Mouse (Mus musculus): ENCODE results near the gene Fhl1. TPM values are rescaled to one million over a fixed set of nuclear protein-coding genes. Genes with fewer than 3 reads are reported as not detected.

Fhl1 gene
- polyA plus RNA-seq, 1 experiment from 2014 or later: 545 TPM

DNA sequence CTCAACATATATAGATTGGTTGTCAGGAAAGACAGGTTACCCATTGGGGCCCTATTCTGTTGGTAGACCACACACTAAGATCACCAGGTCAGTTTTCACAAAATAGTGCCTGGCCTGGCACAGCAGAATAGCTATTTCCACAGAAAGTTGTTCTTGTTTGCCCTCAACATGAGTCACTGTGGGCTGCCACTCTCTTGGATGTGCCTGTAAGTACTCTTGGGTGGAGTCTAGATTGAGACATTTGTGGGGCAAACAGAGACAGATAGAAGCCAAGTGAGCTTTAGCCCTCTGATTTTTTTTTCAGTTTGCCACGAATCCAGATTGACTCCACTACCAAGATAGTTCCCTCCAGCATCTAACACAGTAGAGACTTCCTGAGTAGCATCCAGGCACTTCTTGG lies 40.2 kb downstream of the Fhl1 start:
- Histone ChIP-seq H3K9me3 (ENCODE audit: control insufficient read depth, low read length) (no peaks in the 10 kb centered on the region), H3K36me3 (ENCODE audit: control insufficient read depth, insufficient read depth, low read length) (no peaks in the 10 kb centered on the region), H3K27ac (ENCODE audit: low read length) (no peak overlapping the region), H3K4me1 (replicated peaks; ENCODE audit: control insufficient read depth, insufficient read depth, low read length) (no peaks in the 10 kb centered on the region), H3K4me2 (ENCODE audit: low read depth, low read length) (no peak overlapping the region), H3K9ac (ENCODE audit: low read length) (no peak overlapping the region), H3K4me3 (ENCODE audit: low read length) (no peak overlapping the region), H3K27me3 (ENCODE audit: control insufficient read depth, insufficient read depth, low read depth, low read length) (no peaks in the 10 kb centered on the region)
- 62% methylated on average over 1 of the region's 1 CpGs for WGBS
- ATAC-seq (ENCODE audit: low read depth): no peak

GRCm38 (mm10) chrX:56773329-56773728 lies 41.7 kb downstream of the Fhl1 start:
- Histone ChIP-seq H3K36me3 (ENCODE audit: control insufficient read depth, insufficient read depth, low read length) (no peaks in the 10 kb centered on the region), H3K4me1 (replicated peaks; ENCODE audit: control insufficient read depth, insufficient read depth, low read length) (no peaks in the 10 kb centered on the region), H3K9ac (ENCODE audit: low read length) (no peak overlapping the region), H3K9me3 (ENCODE audit: control insufficient read depth, low read length) (no peaks in the 10 kb centered on the region), H3K27me3 (ENCODE audit: control insufficient read depth, insufficient read depth, low read depth, low read length) (no peaks in the 10 kb centered on the region), H3K4me2 (ENCODE audit: low read depth, low read length) (no peak overlapping the region), H3K4me3 (ENCODE audit: low read length) (no peak overlapping the region), H3K27ac (ENCODE audit: low read length) (no peak overlapping the region)
- WGBS: 73% methylated on average over 4 of the region's 4 CpGs
- ATAC-seq (ENCODE audit: low read depth): no peak

DNA sequence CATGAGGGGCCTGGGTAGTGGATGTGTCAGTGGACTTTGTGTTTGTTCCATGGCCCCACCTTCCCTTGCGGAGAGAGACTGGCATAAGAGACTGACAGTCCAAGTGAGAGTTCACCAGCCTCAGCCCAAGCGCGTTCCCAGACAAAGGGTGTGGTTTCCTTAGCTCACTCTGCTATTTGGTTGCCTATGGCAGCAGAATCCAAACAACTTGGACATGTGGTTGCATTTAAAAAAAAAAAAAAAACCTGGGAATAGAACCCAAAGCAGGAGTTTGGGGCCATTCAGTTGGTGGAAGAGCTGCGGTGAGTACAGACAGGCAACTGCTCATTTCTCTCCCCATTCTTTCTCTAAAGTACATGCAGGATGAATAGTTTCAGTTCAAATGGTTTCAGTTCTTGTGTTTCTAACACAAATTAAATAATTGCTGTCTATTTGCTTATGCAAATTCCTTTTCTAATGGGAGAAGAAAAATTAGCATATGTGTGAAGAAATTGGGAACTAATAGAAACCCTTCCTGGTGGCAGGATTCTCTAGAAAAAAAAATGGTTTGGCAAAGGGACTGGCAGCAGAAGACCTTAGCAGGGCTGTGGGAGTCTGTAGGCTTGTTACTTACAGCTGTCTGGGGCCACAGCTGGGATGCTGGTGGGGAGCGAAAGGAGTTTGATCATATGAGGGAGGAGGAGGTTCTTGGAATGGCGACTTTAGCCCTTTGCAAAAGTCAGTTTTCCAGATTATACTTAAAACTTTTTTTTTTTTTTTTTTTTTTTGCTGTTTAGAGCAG lies 54.9 kb downstream of the Fhl1 start:
- H3K4me3 ChIP-seq (ENCODE audit: low read length): no peak overlapping the region
- no peak overlapping the region for H3K4me2 ChIP-seq (ENCODE audit: low read depth, low read length)
- H3K9ac ChIP-seq (ENCODE audit: low read length): no peak overlapping the region
- H3K27me3 ChIP-seq (ENCODE audit: control insufficient read depth, insufficient read depth, low read depth, low read length): no peaks in the 10 kb centered on the region
- H3K36me3 ChIP-seq (ENCODE audit: control insufficient read depth, insufficient read depth, low read length): peaks cover 11% of the 10 kb centered on the region
- H3K4me1 ChIP-seq (replicated peaks; ENCODE audit: control insufficient read depth, insufficient read depth, low read length): no peaks in the 10 kb centered on the region
- WGBS: 75% methylated on average over 6 of the region's 6 CpGs
- H3K27ac ChIP-seq (ENCODE audit: low read length): no peak overlapping the region
- no peaks in the 10 kb centered on the region for H3K9me3 ChIP-seq (ENCODE audit: control insufficient read depth, low read length)
- no peak for ATAC-seq (ENCODE audit: low read depth)

DNA sequence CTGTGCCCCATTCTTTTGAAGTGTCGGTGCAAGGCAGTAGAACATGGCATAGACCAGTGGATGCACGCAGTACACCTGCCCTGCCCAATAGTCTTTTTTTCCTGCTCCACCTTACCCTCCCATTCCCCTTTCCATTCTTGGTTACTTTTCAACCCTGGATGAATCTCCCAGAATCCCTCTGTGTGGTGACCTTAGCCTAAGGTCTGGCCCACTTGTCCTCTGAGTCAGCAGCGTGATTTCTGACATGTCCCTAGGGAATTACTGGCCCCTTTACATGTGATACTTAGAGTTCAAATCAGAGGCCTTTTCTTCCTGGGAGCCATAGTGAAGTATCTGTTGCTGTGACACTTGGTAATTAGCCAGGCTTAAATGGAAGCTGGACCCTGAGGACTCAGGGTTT lies 55.9 kb downstream of the Fhl1 start:
- no peak for ATAC-seq (ENCODE audit: low read depth)
- peaks cover 11% of the 10 kb centered on the region for H3K36me3 ChIP-seq (ENCODE audit: control insufficient read depth, insufficient read depth, low read length)

GRCm38 (mm10) chrX:56790591-56790990 lies 59.0 kb downstream of the Fhl1 start:
- Histone ChIP-seq H3K9me3 (ENCODE audit: control insufficient read depth, low read length) (no peaks in the 10 kb centered on the region), H3K4me1 (replicated peaks; ENCODE audit: control insufficient read depth, insufficient read depth, low read length) (no peaks in the 10 kb centered on the region), H3K27ac (ENCODE audit: low read length) (no peak overlapping the region), H3K27me3 (ENCODE audit: control insufficient read depth, insufficient read depth, low read depth, low read length) (no peaks in the 10 kb centered on the region), H3K36me3 (ENCODE audit: control insufficient read depth, insufficient read depth, low read length) (peaks cover 17% of the 10 kb centered on the region), H3K4me2 (ENCODE audit: low read depth, low read length) (no peak overlapping the region), H3K9ac (ENCODE audit: low read length) (no peak overlapping the region), H3K4me3 (ENCODE audit: low read length) (no peak overlapping the region)
- no peak for ATAC-seq (ENCODE audit: low read depth)
- 62% methylated on average over 4 of the region's 4 CpGs for WGBS

More for the DNA sequence above, 55.9 kb downstream of the Fhl1 start:
- no peaks in the 10 kb centered on the region for H3K27me3 ChIP-seq (ENCODE audit: control insufficient read depth, insufficient read depth, low read depth, low read length)
- H3K27ac ChIP-seq (ENCODE audit: low read length): no peak overlapping the region
- H3K4me2 ChIP-seq (ENCODE audit: low read depth, low read length): no peak overlapping the region
- no peak overlapping the region for H3K4me3 ChIP-seq (ENCODE audit: low read length)
- no peaks in the 10 kb centered on the region for H3K9me3 ChIP-seq (ENCODE audit: control insufficient read depth, low read length)
- no peak overlapping the region for H3K9ac ChIP-seq (ENCODE audit: low read length)
- 78% methylated on average over 3 of the region's 3 CpGs for WGBS
- H3K4me1 ChIP-seq (replicated peaks; ENCODE audit: control insufficient read depth, insufficient read depth, low read length): no peaks in the 10 kb centered on the region

DNA sequence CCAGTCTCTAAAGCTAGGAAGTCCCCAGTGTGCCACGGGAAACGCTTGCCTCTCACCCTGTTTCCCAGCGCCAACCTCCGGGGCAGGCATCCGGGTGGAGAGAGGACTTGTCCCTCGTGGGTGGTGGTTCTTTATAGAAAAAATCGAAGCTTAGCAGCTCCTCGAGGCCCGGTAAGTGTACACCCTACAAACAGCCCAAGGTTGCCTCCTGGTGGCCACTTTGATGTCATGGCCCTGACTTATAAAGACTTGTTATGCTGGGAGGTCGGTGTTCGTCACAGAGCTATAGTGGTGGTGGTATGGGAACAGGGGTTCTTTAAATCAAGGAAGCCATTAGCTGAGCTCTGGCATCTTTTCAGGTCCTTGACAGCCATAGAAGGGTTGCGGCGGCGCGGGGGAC lies 59.7 kb downstream of the Fhl1 start:
- H3K27ac ChIP-seq (ENCODE audit: low read length): no peak overlapping the region
- ATAC-seq (ENCODE audit: low read depth): peak; percentile 56; the same call in 1 of the 2 replicates
- no peak overlapping the region for H3K4me2 ChIP-seq (ENCODE audit: low read depth, low read length)
- no peaks in the 10 kb centered on the region for H3K9me3 ChIP-seq (ENCODE audit: control insufficient read depth, low read length)
- no peaks in the 10 kb centered on the region for H3K4me1 ChIP-seq (replicated peaks; ENCODE audit: control insufficient read depth, insufficient read depth, low read length)
- no peak overlapping the region for H3K4me3 ChIP-seq (ENCODE audit: low read length)
- H3K36me3 ChIP-seq (ENCODE audit: control insufficient read depth, insufficient read depth, low read length): peaks cover 17% of the 10 kb centered on the region
- no peaks in the 10 kb centered on the region for H3K27me3 ChIP-seq (ENCODE audit: control insufficient read depth, insufficient read depth, low read depth, low read length)
- WGBS: 40% methylated on average over 13 of the region's 15 CpGs
- no peak overlapping the region for H3K9ac ChIP-seq (ENCODE audit: low read length)

GRCm38 (mm10) chrX:56821765-56822603 lies 90.4 kb downstream of the Fhl1 start, which contains the start of gene Map7d3:
Gene Map7d3 (minus strand): TSS chrX:56822326.
- ATAC-seq (ENCODE audit: low read depth): peak; percentile 81
- peak within 1 kb of the TSS; percentile 5 for H3K9ac ChIP-seq (ENCODE audit: low read length)
- WGBS: 18% methylated on average over 35 of the region's 35 CpGs
- no peaks in the 10 kb centered on the region for H3K4me1 ChIP-seq (replicated peaks; ENCODE audit: control insufficient read depth, insufficient read depth, low read length)
- H3K4me3 ChIP-seq (ENCODE audit: low read length): peak within 1 kb of the TSS; percentile 45
- H3K27ac ChIP-seq (ENCODE audit: low read length): no peak within 1 kb of the TSS
- no peaks in the 10 kb centered on the region for H3K9me3 ChIP-seq (ENCODE audit: control insufficient read depth, low read length)
- no peaks in the 10 kb centered on the region for H3K36me3 ChIP-seq (ENCODE audit: control insufficient read depth, insufficient read depth, low read length)
- H3K4me2 ChIP-seq (ENCODE audit: low read depth, low read length): peak within 1 kb of the TSS; percentile 66
- H3K27me3 ChIP-seq (ENCODE audit: control insufficient read depth, insufficient read depth, low read depth, low read length): no peaks in the 10 kb centered on the region

- 65% methylated on average over 6 of the region's 6 CpGs for WGBS
- Histone ChIP-seq H3K27ac (ENCODE audit: low read length) (no peak overlapping the region), H3K4me1 (replicated peaks; ENCODE audit: control insufficient read depth, insufficient read depth, low read length) (no peaks in the 10 kb centered on the region)
These were observed 95.9 kb downstream of the Fhl1 start for GRCm38 (mm10) chrX:56827492-56827891.

GRCm38 (mm10) chrX:56835842-56836241 lies 104.3 kb downstream of the Fhl1 start:
- no peak overlapping the region for H3K4me2 ChIP-seq (ENCODE audit: low read depth, low read length)
- H3K9me3 ChIP-seq (ENCODE audit: control insufficient read depth, low read length): no peaks in the 10 kb centered on the region
- no peaks in the 10 kb centered on the region for H3K36me3 ChIP-seq (ENCODE audit: control insufficient read depth, insufficient read depth, low read length)
- WGBS: 75% methylated on average over 6 of the region's 6 CpGs
- H3K27me3 ChIP-seq (ENCODE audit: control insufficient read depth, insufficient read depth, low read depth, low read length): no peaks in the 10 kb centered on the region
- no peak overlapping the region for H3K4me3 ChIP-seq (ENCODE audit: low read length)
- H3K4me1 ChIP-seq (replicated peaks; ENCODE audit: control insufficient read depth, insufficient read depth, low read length): no peaks in the 10 kb centered on the region
- ATAC-seq (ENCODE audit: low read depth): no peak
- no peak overlapping the region for H3K27ac ChIP-seq (ENCODE audit: low read length)
- H3K9ac ChIP-seq (ENCODE audit: low read length): no peak overlapping the region

More at GRCm38 (mm10) chrX:56827492-56827891, 95.9 kb downstream of the Fhl1 start:
- ATAC-seq (ENCODE audit: low read depth): no peak
- Histone ChIP-seq H3K36me3 (ENCODE audit: control insufficient read depth, insufficient read depth, low read length) (no peaks in the 10 kb centered on the region), H3K4me3 (ENCODE audit: low read length) (no peak overlapping the region), H3K4me2 (ENCODE audit: low read depth, low read length) (no peak overlapping the region), H3K9me3 (ENCODE audit: control insufficient read depth, low read length) (no peaks in the 10 kb centered on the region), H3K27me3 (ENCODE audit: control insufficient read depth, insufficient read depth, low read depth, low read length) (no peaks in the 10 kb centered on the region), H3K9ac (ENCODE audit: low read length) (no peak overlapping the region)
